Mouse (Mus musculus) megakaryocyte, embryonic 14.5 days (primary cell): Measurements from ENCODE around the gene Rasgrp3.

ENCODE experiments used
- FLI1 ChIP-seq: IDR thresholded peaks from 2 replicates; pipeline ENCODE4 v1.6.1; 2012; ENCODE audit warnings: low read length, inconsistent platforms, mixed read lengths
- GATA1 ChIP-seq: IDR thresholded peaks from 3 replicates; pipeline ENCODE4 v1.6.1; 2012; ENCODE audit warnings: mixed read lengths, low read length, inconsistent platforms, borderline replicate concordance

GRCm38 (mm10) chr17:75463645-75464044 lies 27.9 kb downstream of the Rasgrp3 start:
- TF ChIP-seq GATA1 (no peak), FLI1 (no peak)
